Mouse (Mus musculus) midbrain, postnatal 0 days (tissue): ENCODE measurements around the gene Mybbp1a. TPM values are rescaled to one million over a fixed set of nuclear protein-coding genes. Genes with fewer than 3 reads are reported as not detected.

Source experiments
- ATAC-seq: fragments of 200-750 bp; cut with Nextera tagmentation; 2 replicates; pipeline ENCODE4 v1.8.0; 2017; ENCODE audit warnings: moderate number of reproducible peaks, mild to moderate bottlenecking, moderate TSS enrichment, moderate library complexity; ENCODE audit not compliant: low FRiP score
- DNase-seq: peaks from one replicate; pipeline ENCODE4 v3.0.0-alpha.2; 2015; ENCODE audit warnings: low spot score
- H3K27ac ChIP-seq: fragments of 300-500 bp; sonication (generic); 2 replicates; pipeline ENCODE4 v1.5.1; 2014; ENCODE audit warnings: low read depth, mild to moderate bottlenecking, low read length, mixed read lengths
- H3K27me3 ChIP-seq: fragments of 300-500 bp; sonication (generic); 2 replicates; pipeline ENCODE4 v1.6.1; 2014; ENCODE audit warnings: low read length, control low read depth, mixed read lengths; ENCODE audit not compliant: insufficient read depth
- H3K36me3 ChIP-seq: fragments of 300-500 bp; sonication (generic); 2 replicates; pipeline ENCODE4 v1.6.1; 2014; ENCODE audit warnings: low read length, control low read depth, mixed read lengths; ENCODE audit not compliant: insufficient read depth
- H3K4me1 ChIP-seq: fragments of 300-500 bp; sonication (generic); 2 replicates; pipeline ENCODE4 v1.6.1; 2014; ENCODE audit warnings: mild to moderate bottlenecking, control low read depth, antibody characterized with exemption, low read length, mixed read lengths; ENCODE audit not compliant: insufficient read depth
- H3K4me2 ChIP-seq: fragments of 300-500 bp; sonication (generic); 2 replicates; pipeline ENCODE4 v1.6.1; 2014; ENCODE audit warnings: low read depth, mild to moderate bottlenecking, low read length, mixed read lengths; ENCODE audit not compliant: poor library complexity, severe bottlenecking
- H3K4me3 ChIP-seq: fragments of 300-500 bp; sonication (generic); 2 replicates; pipeline ENCODE4 v1.5.1; 2014; ENCODE audit warnings: low read depth, mild to moderate bottlenecking, low read length, moderate library complexity
- H3K9ac ChIP-seq: fragments of 300-500 bp; sonication (generic); replicated peaks from 2 replicates; pipeline ENCODE4 v1.6.1; 2014; ENCODE audit warnings: mild to moderate bottlenecking, low read length, moderate library complexity, mixed read lengths; ENCODE audit not compliant: poor library complexity, severe bottlenecking
- H3K9me3 ChIP-seq: fragments of 300-500 bp; sonication (generic); 2 replicates; pipeline ENCODE4 v1.6.1; 2016; ENCODE audit warnings: low read length, control low read depth
- CTCF ChIP-seq: IDR thresholded peaks from 2 replicates; pipeline ENCODE4 v1.5.1; 2016; ENCODE audit warnings: antibody characterized with exemption, mild to moderate bottlenecking
- WGBS: fragments of 180-500 bp; shearing (Covaris S2); extraction: QIAGEN DNeasy Blood & Tissue Kit; methylation state at CpG from one replicate; pipeline ENCODE4 v1.1.7; 2014; 5-methylcytosine and 5-hydroxymethylcytosine counted together
- polyA plus RNA-seq: library from polyadenylated mRNA; unstranded; fragments of >200 nt; fragmentation: Nextera tagmentation; extraction: Ambion mirVana; gene quantifications from 2 replicates; pipeline ENCODE4 v1.2.1, GENCODE M21; 2015
- total RNA-seq: library from RNA; depleted of rRNA; stranded (reverse); fragments of >200 nt; gene quantifications from 2 replicates; pipeline ENCODE4 v1.2.3, GENCODE M21; 2014

The Mybbp1a gene
- total and polyA plus RNA-seq, 2 experiments from 2014 or later, result 25.9 to 50.0 TPM

DNA sequence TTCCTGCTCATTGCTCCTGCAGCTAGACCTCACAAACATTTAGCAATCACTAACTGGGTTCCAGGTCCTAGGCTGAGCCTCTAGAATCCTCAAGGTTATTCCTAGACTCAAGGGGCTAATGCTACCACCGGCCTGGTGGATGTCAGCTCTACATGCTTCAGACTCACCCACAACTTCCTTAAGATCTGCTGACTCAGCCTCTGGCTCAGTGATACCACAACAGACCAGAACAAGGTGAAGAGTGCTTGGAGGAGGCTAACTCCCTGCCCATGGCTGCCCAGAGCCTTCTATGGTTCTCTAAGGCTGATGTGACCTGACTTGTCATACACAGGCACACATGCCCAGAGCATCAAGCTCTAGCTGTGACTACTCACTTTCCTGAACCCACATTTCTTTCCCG lies 38.3 kb downstream of the Mybbp1a start:
- ATAC-seq (no peak), DNase-seq (no peak)
- Histone ChIP-seq H3K27me3 (no peaks in the 10 kb centered on the region), H3K4me3 (no peak overlapping the region), H3K36me3 (no peaks in the 10 kb centered on the region), H3K4me1 (no peaks in the 10 kb centered on the region), H3K4me2 (no peak overlapping the region), H3K9ac (no peak overlapping the region), H3K27ac (no peak overlapping the region), H3K9me3 (no peaks in the 10 kb centered on the region)
- no peak for TF ChIP-seq CTCF
- WGBS, result 77% methylated on average over 2 of the region's 2 CpGs

DNA sequence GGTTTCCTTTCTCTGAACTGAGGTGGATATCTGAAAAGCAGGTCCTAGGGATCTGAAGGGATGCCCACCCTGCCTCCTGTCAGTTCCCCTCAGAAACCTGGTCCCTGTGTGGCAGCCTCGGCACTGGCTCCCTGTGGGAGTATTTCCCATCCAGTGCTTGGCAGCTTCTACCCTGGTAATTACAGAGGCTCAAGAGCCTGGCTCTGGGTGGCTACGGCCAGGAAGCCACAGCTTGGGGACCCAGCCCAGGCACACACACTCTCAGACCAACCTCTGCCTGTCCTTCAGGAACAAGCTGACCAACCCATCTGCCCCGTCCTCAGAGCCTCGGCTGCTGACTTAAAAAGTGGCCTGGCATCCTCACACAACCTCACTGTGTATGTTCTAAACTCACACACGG lies 40.2 kb downstream of the Mybbp1a start:
- 83% methylated on average over 5 of the region's 5 CpGs for WGBS
- Histone ChIP-seq H3K27me3 (no peaks in the 10 kb centered on the region), H3K36me3 (no peaks in the 10 kb centered on the region), H3K4me3 (no peak overlapping the region), H3K27ac (no peak overlapping the region), H3K4me2 (no peak overlapping the region), H3K9me3 (no peaks in the 10 kb centered on the region), H3K9ac (no peak overlapping the region), H3K4me1 (peaks cover 5% of the 10 kb centered on the region; the same call in 1 of the 2 replicates)
- TF ChIP-seq CTCF, result no peak
- DNase-seq, result no peak
- ATAC-seq, result no peak

DNA sequence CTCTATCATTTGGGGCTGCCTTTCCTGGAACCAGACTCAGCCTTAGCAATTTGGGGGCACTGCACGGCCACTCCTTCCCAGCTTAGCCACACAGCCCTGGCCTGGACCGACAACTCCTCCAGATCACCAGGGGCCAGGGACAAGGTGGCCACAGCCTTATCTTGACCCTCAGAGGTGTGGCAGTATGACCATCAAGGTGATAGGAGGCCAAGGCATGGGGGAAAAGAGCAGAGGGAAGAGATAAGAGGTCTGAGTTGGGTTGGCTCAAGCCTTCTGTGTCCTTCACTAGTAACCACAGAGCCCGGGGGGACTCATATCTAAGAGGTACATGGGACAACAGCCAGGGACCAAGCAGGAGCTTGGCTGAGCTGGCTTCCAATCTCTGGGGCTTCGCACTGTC lies 40.8 kb downstream of the Mybbp1a start:
- WGBS, result 93% methylated on average over 4 of the region's 4 CpGs
- no peak overlapping the region for H3K4me3 ChIP-seq
- no peak overlapping the region for H3K27ac ChIP-seq
- TF ChIP-seq CTCF, result no peak
- H3K27me3 ChIP-seq, result no peaks in the 10 kb centered on the region
- H3K36me3 ChIP-seq, result no peaks in the 10 kb centered on the region
- no peaks in the 10 kb centered on the region for H3K9me3 ChIP-seq
- no peak overlapping the region for H3K9ac ChIP-seq
- H3K4me2 ChIP-seq, result no peak overlapping the region
- DNase-seq, result no peak
- H3K4me1 ChIP-seq, result peaks cover 5% of the 10 kb centered on the region; the same call in 1 of the 2 replicates
- no peak for ATAC-seq

DNA sequence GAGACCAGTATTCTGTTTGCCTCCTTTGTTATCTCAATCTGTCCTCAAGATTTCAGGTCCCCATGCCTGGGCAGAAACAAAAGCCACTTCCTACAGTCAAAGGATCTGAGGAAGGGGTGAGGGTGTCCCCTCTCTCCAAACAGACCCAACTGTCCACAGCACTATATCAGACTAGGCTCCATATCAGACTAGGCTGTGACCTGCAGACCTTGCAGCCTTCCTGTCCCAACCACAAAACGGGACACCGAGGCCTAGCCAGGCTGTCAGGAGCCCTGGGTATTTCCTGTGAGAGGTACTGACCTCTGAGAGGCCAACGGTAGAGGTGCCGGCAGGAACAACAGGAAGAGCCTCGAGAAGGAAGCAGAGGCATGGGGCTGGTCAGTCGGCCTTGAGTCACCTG lies 43.4 kb downstream of the Mybbp1a start:
- TF ChIP-seq CTCF, result no peak
- Histone ChIP-seq H3K27ac (no peak overlapping the region), H3K9ac (no peak overlapping the region), H3K9me3 (no peaks in the 10 kb centered on the region), H3K4me3 (no peak overlapping the region), H3K36me3 (no peaks in the 10 kb centered on the region), H3K4me1 (peaks cover 17% of the 10 kb centered on the region; the same call in 1 of the 2 replicates), H3K4me2 (no peak overlapping the region), H3K27me3 (no peaks in the 10 kb centered on the region)
- WGBS, result 78% methylated on average over 6 of the region's 6 CpGs
- ATAC-seq (no peak), DNase-seq (no peak)

DNA sequence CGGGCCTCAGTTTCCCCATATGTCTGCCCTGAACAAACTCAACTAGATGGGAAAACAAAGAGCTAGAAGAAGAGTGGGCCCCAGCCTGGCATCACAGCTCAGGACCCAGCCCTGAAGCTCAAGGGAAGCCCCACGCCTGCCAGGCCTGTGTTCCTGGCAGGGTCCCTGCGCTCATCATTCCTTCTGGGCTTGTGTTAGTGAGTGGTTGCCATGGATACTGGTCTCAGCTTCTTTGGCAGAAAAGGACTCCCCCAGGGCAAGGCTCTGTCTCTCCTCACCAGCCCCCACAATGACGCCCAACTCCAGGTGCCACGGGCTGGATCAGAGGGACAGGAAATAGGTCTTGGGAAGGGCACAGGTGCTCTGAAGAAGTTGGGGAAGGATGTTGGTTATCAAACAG lies 44.0 kb downstream of the Mybbp1a start:
- peaks cover 17% of the 10 kb centered on the region; the same call in 1 of the 2 replicates for H3K4me1 ChIP-seq
- H3K4me3 ChIP-seq, result no peak overlapping the region
- H3K27me3 ChIP-seq, result no peaks in the 10 kb centered on the region
- H3K27ac ChIP-seq, result 0 out of 2 replicates have a peak overlapping the region, but pooled peaks have one; percentile 18
- H3K36me3 ChIP-seq, result no peaks in the 10 kb centered on the region
- no peaks in the 10 kb centered on the region for H3K9me3 ChIP-seq
- no peak overlapping the region for H3K9ac ChIP-seq
- TF ChIP-seq CTCF, result no peak
- 33% methylated on average over 5 of the region's 5 CpGs for WGBS
- H3K4me2 ChIP-seq, result no peak overlapping the region
- ATAC-seq (no peak), DNase-seq (peak; percentile 70)

DNA sequence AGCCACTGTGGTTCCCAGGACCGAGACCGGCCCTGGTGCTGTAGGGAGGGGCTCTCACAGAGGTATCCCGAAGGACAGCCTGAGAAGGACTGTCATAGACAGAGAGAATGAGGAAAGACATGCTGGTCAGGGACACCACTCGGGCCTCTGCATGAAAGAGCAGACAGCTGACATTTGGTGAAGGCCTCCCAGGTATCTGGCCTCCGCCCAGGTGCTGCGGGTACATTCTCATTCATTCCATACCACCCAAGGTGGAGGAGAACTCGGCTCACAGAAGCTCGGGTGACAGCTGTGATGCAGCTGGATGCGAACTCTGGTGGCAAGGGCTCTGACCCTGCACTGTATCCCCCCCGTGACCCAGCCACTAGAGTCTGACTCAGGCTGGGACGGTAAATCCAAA lies 44.8 kb downstream of the Mybbp1a start:
- Histone ChIP-seq H3K9ac (no peak overlapping the region), H3K36me3 (no peaks in the 10 kb centered on the region)
- no peak for TF ChIP-seq CTCF

More for the DNA sequence above, 44.8 kb downstream of the Mybbp1a start:
- 71% methylated on average over 11 of the region's 11 CpGs for WGBS
- ATAC-seq, result no peak
- no peak overlapping the region for H3K4me2 ChIP-seq
- H3K4me3 ChIP-seq, result no peak overlapping the region
- no peaks in the 10 kb centered on the region for H3K9me3 ChIP-seq
- no peak for DNase-seq
- no peaks in the 10 kb centered on the region for H3K27me3 ChIP-seq
- H3K4me1 ChIP-seq, result peaks cover 17% of the 10 kb centered on the region; the same call in 1 of the 2 replicates
- H3K27ac ChIP-seq, result no peak overlapping the region; the same call in 1 of the 2 replicates
